Mouse (Mus musculus) ES-E14 (cell line): ENCODE results near the gene Sbk2. TPM values are rescaled to one million over a fixed set of nuclear protein-coding genes. Genes with fewer than 3 reads are reported as not detected.
A peak's percentile ranks its signal among the peaks of the same experiment; 100 is the strongest.
"Not testable (repeated sequence)": the region's sequence is repeated elsewhere in the genome, so short reads cannot be mapped to it uniquely, and the experiment has no call there.

Experiments
- DNase-seq: peaks from one replicate; pipeline ENCODE4 v3.0.0-alpha.2; 2013; ENCODE audit warnings: low read depth, low spot score
- H3K27ac ChIP-seq: 2 replicates; pipeline ENCODE4 v1.5.1; 2012; ENCODE audit warnings: low read depth, mild to moderate bottlenecking, low read length, moderate library complexity, mixed read lengths; ENCODE audit not compliant: poor library complexity, insufficient read depth, severe bottlenecking
- H3K36me3 ChIP-seq: 2 replicates; pipeline ENCODE4 v1.6.1; 2012; ENCODE audit warnings: mild to moderate bottlenecking, low read length, moderate library complexity, mixed read lengths; ENCODE audit not compliant: control insufficient read depth, poor library complexity, insufficient read depth, severe bottlenecking
- H3K4me1 ChIP-seq, 2 experiments: fragments of 150-350 bp in 1 of 2; sonication (generic) in 1 of 2; 2 replicates each; pipeline ENCODE4 v1.6.1; 2012; ENCODE audit warnings: low read length in 2 of 2, mild to moderate bottlenecking in 1 of 2, mixed read lengths in 1 of 2; ENCODE audit not compliant: control insufficient read depth in 2 of 2, insufficient read depth in 2 of 2, poor library complexity in 1 of 2
- H3K4me3 ChIP-seq, 2 experiments: fragments of 150-350 bp in 1 of 2; sonication (generic) in 1 of 2; 2 replicates each; pipeline ENCODE4 v1.5.1; 2012; ENCODE audit warnings: low read length in 2 of 2, low read depth in 1 of 2, mild to moderate bottlenecking in 1 of 2, mixed read lengths in 1 of 2; ENCODE audit not compliant: insufficient read depth in 1 of 2, poor library complexity in 1 of 2, severe bottlenecking in 1 of 2
- H3K9ac ChIP-seq: 2 replicates; pipeline ENCODE4 v1.6.1; 2012; ENCODE audit warnings: low read depth, mild to moderate bottlenecking, low read length, mixed read lengths; ENCODE audit not compliant: poor library complexity, insufficient read depth, severe bottlenecking
- H3K9me3 ChIP-seq: fragments of 150-350 bp; sonication (generic); 2 replicates; pipeline ENCODE4 v1.6.1; 2012; ENCODE audit warnings: low read depth, mild to moderate bottlenecking, low read length; ENCODE audit not compliant: control insufficient read depth, insufficient read depth
- CHD2 ChIP-seq: IDR thresholded peaks from 2 replicates; pipeline ENCODE4 v1.6.1; 2014; ENCODE audit warnings: mild to moderate bottlenecking, low read depth, low read length, inconsistent platforms
- HCFC1 ChIP-seq: IDR thresholded peaks from 2 replicates; pipeline ENCODE4 v1.6.1; 2012; ENCODE audit warnings: low read length, inconsistent platforms, borderline replicate concordance; ENCODE audit not compliant: insufficient read depth
- MAFK ChIP-seq: IDR thresholded peaks from 2 replicates; pipeline ENCODE4 v1.6.1; 2014; ENCODE audit warnings: mild to moderate bottlenecking, low read depth, low read length, inconsistent platforms; ENCODE audit not compliant: insufficient read depth
- ZC3H11A ChIP-seq: IDR thresholded peaks from 2 replicates; pipeline ENCODE4 v1.6.1; 2012; ENCODE audit warnings: low read depth, mild to moderate bottlenecking, inconsistent platforms, low read length, borderline replicate concordance
- ZNF384 ChIP-seq: IDR thresholded peaks from 2 replicates; pipeline ENCODE4 v1.6.1; 2012; ENCODE audit warnings: low read depth, low read length, inconsistent platforms
- in situ Hi-C, 2 experiments: fragments of 600-800 bp; cut with MboI; formaldehyde crosslinking; loops; one replicate each; pipeline ENCODE4 v1.15.1; 2025; ENCODE audit warnings: low sequenced_read_pairs in 2 of 2, inconsistent platforms in 1 of 2; ENCODE audit not compliant: unreplicated experiment in 2 of 2
- total RNA-seq: library from RNA; depleted of rRNA; stranded (reverse); fragments of 300-350 nt; gene quantifications from 2 replicates; pipeline ENCODE4 v1.2.3, GENCODE M21; 2012; rRNA removed

Sbk2 gene
- total RNA-seq = 0.22 and 0.95 TPM in 2 replicates

GRCm38 (mm10) chr7:4964272-4964671 is at the start of gene Sbk2:
Gene Sbk2, minus strand, starts transcription at chr7:4964406.
- no peak within 1 kb of the TSS for H3K9ac ChIP-seq
- H3K4me3 ChIP-seq = no peak within 1 kb of the TSS
- in situ Hi-C loops = no loop called here
- no peak for TF ChIP-seq MAFK
- no peak for TF ChIP-seq ZC3H11A
- TF ChIP-seq CHD2 = no peak
- TF ChIP-seq ZNF384 = no peak
- TF ChIP-seq HCFC1 = no peak
- H3K9me3 ChIP-seq = no peaks in the 10 kb centered on the region
- no peak within 1 kb of the TSS for H3K27ac ChIP-seq
- DNase-seq = peak; percentile 77
- peaks cover 0 to 6% of the 10 kb centered on the region in 2 experiments; a peak in 1 of 4 replicates for H3K4me1 ChIP-seq
- H3K36me3 ChIP-seq = no peaks in the 10 kb centered on the region

- peak overlapping the region; percentile 95 to 98 for H3K4me3 ChIP-seq
- peaks cover 40% of the 10 kb centered on the region for H3K36me3 ChIP-seq
- DNase-seq = no peak
- H3K9me3 ChIP-seq = no peaks in the 10 kb centered on the region
- in situ Hi-C loops = no loop called here
- TF ChIP-seq ZNF384 = no peak
- TF ChIP-seq CHD2 = no peak
- no peak for TF ChIP-seq ZC3H11A
- TF ChIP-seq MAFK = no peak
- H3K27ac ChIP-seq = peak overlapping the region; percentile 100
- H3K9ac ChIP-seq = peak overlapping the region; percentile 82
- peaks cover 3 to 18% of the 10 kb centered on the region in 2 experiments; a peak in 2 of 4 replicates for H3K4me1 ChIP-seq
These were observed 48.7 kb upstream of the Sbk2 start for GRCm38 (mm10) chr7:5012681-5013513.

- Histone ChIP-seq H3K36me3 (peaks cover 49% of the 10 kb centered on the region), H3K27ac (no peak overlapping the region), H3K4me3 (peak overlapping the region; percentile 58 to 60), H3K9me3 (no peaks in the 10 kb centered on the region), H3K9ac (peak overlapping the region; percentile 27; the same call in 1 of the 2 replicates), H3K4me1 (peaks cover under 1 to 15% of the 10 kb centered on the region in 2 experiments; a peak in 1 of 4 replicates)
- TF ChIP-seq CHD2 (no peak), MAFK (no peak), HCFC1 (no peak), ZC3H11A (no peak), ZNF384 (no peak)
- DNase-seq = no peak
- in situ Hi-C loops = no loop called here
These were observed 44.0 kb upstream of the Sbk2 start for GRCm38 (mm10) chr7:5008229-5008628.

GRCm38 (mm10) chr7:5002876-5003275 is 38.7 kb upstream of the Sbk2 start:
- H3K9ac ChIP-seq, in situ Hi-C loops, H3K9me3 ChIP-seq: not testable (repeated sequence)

GRCm38 (mm10) chr7:4999876-5000275 is 35.7 kb upstream of the Sbk2 start:
- no peak for DNase-seq
- H3K9ac ChIP-seq = no peak overlapping the region
- H3K36me3 ChIP-seq = no peaks in the 10 kb centered on the region
- H3K9me3 ChIP-seq = no peaks in the 10 kb centered on the region
- H3K4me3 ChIP-seq = no peak overlapping the region
- in situ Hi-C loops = no loop called here
- H3K27ac ChIP-seq = no peak overlapping the region
- TF ChIP-seq CHD2 (no peak), HCFC1 (no peak), ZC3H11A (no peak), MAFK (no peak), ZNF384 (no peak)
- 0 out of 4 replicates have a peak, but pooled peaks cover 0 to 2% of the 10 kb centered on the region in 2 experiments for H3K4me1 ChIP-seq

More at GRCm38 (mm10) chr7:5002876-5003275, 38.7 kb upstream of the Sbk2 start:
- not testable (repeated sequence) for DNase-seq, H3K4me3 ChIP-seq, H3K27ac ChIP-seq, H3K36me3 ChIP-seq, H3K4me1 ChIP-seq
